Mouse (Mus musculus): ENCODE measurements around the gene Wdr27. TPM values are rescaled to one million over a fixed set of nuclear protein-coding genes. Genes with fewer than 3 reads are reported as not detected.
A peak's percentile ranks its signal among the peaks of the same experiment; 100 is the strongest.
"Not testable (repeated sequence)": the region's sequence is repeated elsewhere in the genome, so short reads cannot be mapped to it uniquely, and the experiment has no call there.

The Wdr27 gene
- polyA plus RNA-seq, 1 experiment: 5.1 TPM

DNA sequence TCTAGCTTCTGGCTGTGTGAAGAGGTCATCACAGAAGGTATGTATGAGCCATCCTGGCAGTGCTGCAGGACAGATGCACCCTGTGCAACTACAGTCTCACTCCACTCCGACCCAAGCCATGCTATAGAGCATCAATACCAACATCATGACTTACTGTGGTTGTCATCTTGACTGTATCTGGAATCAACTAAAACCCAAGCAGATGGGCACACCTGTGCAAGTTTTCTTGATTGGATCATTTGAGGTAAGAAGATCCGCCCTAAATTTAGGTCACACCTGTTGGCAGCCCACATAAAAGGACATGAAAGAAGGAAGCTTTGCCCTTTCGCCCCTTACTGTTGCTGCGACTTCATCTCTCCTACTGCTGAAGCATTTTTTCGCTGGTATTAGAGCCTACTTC, 33.6 kb downstream of the Wdr27 start:
- H3K36me3 ChIP-seq (ENCODE audit: control insufficient read depth, insufficient read depth, low read length): no peaks in the 10 kb centered on the region
- TF ChIP-seq CTCF (IDR thresholded peaks at IDR 0.05; ENCODE audit: borderline replicate concordance, control insufficient read depth, extremely low read depth, insufficient read depth, low read length, poor library complexity) (no peak), POLR2A (IDR thresholded peaks at IDR 0.05; ENCODE audit: control insufficient read depth, extremely low read depth, insufficient read depth, low read length, poor library complexity) (no peak)
- peak; percentile 69 for DNase-seq
- 0 out of 2 replicates have a peak overlapping the region, but pooled peaks have one; percentile 2 for H3K4me3 ChIP-seq (ENCODE audit: control insufficient read depth, insufficient read depth, low read length)
- 24% methylated on average over 5 of the region's 5 CpGs for WGBS
- no peaks in the 10 kb centered on the region for H3K27me3 ChIP-seq (ENCODE audit: control insufficient read depth, insufficient read depth, low read length)
- H3K4me1 ChIP-seq (replicated peaks; ENCODE audit: control insufficient read depth, insufficient read depth, low read length): peaks cover 52% of the 10 kb centered on the region
- H3K27ac ChIP-seq (ENCODE audit: control insufficient read depth, insufficient read depth, low read length): peak overlapping the region; percentile 97

DNA sequence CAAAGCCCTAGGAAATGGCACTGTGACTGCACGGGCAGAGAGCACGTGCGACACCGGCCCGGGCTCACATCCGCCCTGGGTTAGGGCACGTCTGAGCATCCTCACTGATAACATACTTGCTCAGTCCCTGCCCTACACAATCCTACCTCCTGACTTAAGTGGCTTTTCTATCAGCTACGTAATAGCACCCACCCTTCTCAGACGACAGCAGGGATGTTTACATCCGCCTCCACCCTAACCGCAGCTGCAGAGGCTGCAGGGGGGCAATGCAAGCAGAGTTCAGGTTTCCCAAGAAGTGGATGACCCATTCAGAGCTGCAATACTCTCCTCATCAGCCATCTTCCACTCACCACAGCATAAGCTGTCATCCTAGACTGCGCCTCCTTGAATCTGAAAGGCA, 35.8 kb downstream of the Wdr27 start:
- peaks cover 46% of the 10 kb centered on the region for H3K4me1 ChIP-seq (replicated peaks; ENCODE audit: control insufficient read depth, insufficient read depth, low read length)
- WGBS: 89% methylated on average over 12 of the region's 12 CpGs
- no peak for DNase-seq
- H3K27me3 ChIP-seq (ENCODE audit: control insufficient read depth, insufficient read depth, low read length): no peaks in the 10 kb centered on the region
- TF ChIP-seq CTCF (IDR thresholded peaks at IDR 0.05; ENCODE audit: borderline replicate concordance, control insufficient read depth, extremely low read depth, insufficient read depth, low read length, poor library complexity): no peak
- no peak overlapping the region for H3K4me3 ChIP-seq (ENCODE audit: control insufficient read depth, insufficient read depth, low read length)
- H3K27ac ChIP-seq (ENCODE audit: control insufficient read depth, insufficient read depth, low read length): peak overlapping the region; percentile 52
- H3K36me3 ChIP-seq (ENCODE audit: control insufficient read depth, insufficient read depth, low read length): no peaks in the 10 kb centered on the region

DNA sequence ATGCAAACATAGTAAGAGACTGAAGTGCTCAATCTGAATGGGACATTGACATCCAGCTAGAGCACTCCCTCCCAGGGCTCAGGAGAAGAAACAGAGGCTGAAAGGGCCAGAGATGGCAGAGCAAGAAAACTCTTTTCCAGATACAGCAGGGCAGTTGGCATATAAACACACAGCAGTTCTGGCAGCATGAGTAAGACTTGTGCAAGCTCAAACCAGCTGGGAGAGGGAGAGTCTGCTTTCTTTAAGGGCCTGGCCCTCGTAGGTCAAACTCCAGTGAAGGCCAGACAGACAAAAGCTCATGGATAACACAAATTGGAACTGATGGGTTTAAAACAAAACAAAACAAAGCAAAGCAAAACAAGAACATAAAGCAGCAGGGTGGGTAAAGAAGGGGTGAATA, 36.3 kb downstream of the Wdr27 start:
- TF ChIP-seq POLR2A (IDR thresholded peaks at IDR 0.05; ENCODE audit: control insufficient read depth, extremely low read depth, insufficient read depth, low read length, poor library complexity): no peak
- no peak for TF ChIP-seq CTCF (IDR thresholded peaks at IDR 0.05; ENCODE audit: borderline replicate concordance, control insufficient read depth, extremely low read depth, insufficient read depth, low read length, poor library complexity)
- no peaks in the 10 kb centered on the region for H3K36me3 ChIP-seq (ENCODE audit: control insufficient read depth, insufficient read depth, low read length)
- no peaks in the 10 kb centered on the region for H3K27me3 ChIP-seq (ENCODE audit: control insufficient read depth, insufficient read depth, low read length)
- peaks cover 46% of the 10 kb centered on the region for H3K4me1 ChIP-seq (replicated peaks; ENCODE audit: control insufficient read depth, insufficient read depth, low read length)
- H3K4me3 ChIP-seq (ENCODE audit: control insufficient read depth, insufficient read depth, low read length): no peak overlapping the region
- H3K27ac ChIP-seq (ENCODE audit: control insufficient read depth, insufficient read depth, low read length): peak overlapping the region; percentile 38; the same call in 1 of the 2 replicates
- DNase-seq: no peak
- 74% methylated on average over 1 of the region's 1 CpGs for WGBS

DNA sequence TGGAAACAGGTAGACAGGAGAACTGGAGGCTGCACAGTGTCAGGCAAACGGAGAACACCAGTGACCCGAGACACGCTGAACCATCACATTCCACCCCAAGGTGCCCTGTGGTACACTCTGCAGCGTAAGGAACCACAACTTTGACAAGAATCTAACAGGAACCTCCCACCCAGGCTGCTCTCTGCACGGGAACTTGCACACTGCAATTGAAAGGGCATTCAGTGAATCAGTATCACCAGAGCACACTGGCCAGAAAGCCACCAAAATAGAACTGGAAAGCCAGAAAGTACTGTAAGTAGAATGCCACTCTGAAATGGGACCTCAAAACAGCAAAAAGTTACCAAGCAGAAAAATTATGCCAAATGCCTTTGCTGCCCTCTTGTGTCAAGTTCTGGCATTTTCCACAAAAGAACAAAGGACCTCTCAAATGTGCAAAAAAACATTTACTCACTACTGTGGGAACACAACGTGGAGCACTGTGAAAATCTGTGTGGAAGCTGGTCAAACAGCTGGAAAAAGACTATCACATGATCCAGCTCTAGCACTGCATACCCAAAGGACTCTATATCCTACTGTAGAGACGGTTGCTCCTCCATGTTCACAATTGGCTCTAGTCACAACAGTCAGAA, 38.2 kb downstream of the Wdr27 start:
- Histone ChIP-seq H3K4me1 (replicated peaks; ENCODE audit: control insufficient read depth, insufficient read depth, low read length) (peaks cover 34% of the 10 kb centered on the region), H3K27me3 (ENCODE audit: control insufficient read depth, insufficient read depth, low read length) (no peaks in the 10 kb centered on the region), H3K36me3 (ENCODE audit: control insufficient read depth, insufficient read depth, low read length) (no peaks in the 10 kb centered on the region), H3K27ac (ENCODE audit: control insufficient read depth, insufficient read depth, low read length) (no peak overlapping the region), H3K4me3 (ENCODE audit: control insufficient read depth, insufficient read depth, low read length) (no peak overlapping the region)
- DNase-seq: peak; percentile 84
- TF ChIP-seq POLR2A (IDR thresholded peaks at IDR 0.05; ENCODE audit: control insufficient read depth, extremely low read depth, insufficient read depth, low read length, poor library complexity) (no peak), CTCF (IDR thresholded peaks at IDR 0.05; ENCODE audit: borderline replicate concordance, control insufficient read depth, extremely low read depth, insufficient read depth, low read length, poor library complexity) (no peak)
- WGBS: 34% methylated on average over 7 of the region's 7 CpGs

GRCm38 (mm10) chr17:14904206-14904605, 38.8 kb downstream of the Wdr27 start:
- H3K4me1 ChIP-seq (replicated peaks; ENCODE audit: control insufficient read depth, insufficient read depth, low read length): peaks cover 30% of the 10 kb centered on the region
- TF ChIP-seq CTCF (IDR thresholded peaks at IDR 0.05; ENCODE audit: borderline replicate concordance, control insufficient read depth, extremely low read depth, insufficient read depth, low read length, poor library complexity) (no peak), POLR2A (IDR thresholded peaks at IDR 0.05; ENCODE audit: control insufficient read depth, extremely low read depth, insufficient read depth, low read length, poor library complexity) (no peak)
- H3K27me3 ChIP-seq (ENCODE audit: control insufficient read depth, insufficient read depth, low read length): no peaks in the 10 kb centered on the region
- DNase-seq: no peak
- no peak overlapping the region for H3K4me3 ChIP-seq (ENCODE audit: control insufficient read depth, insufficient read depth, low read length)
- no peak overlapping the region for H3K27ac ChIP-seq (ENCODE audit: control insufficient read depth, insufficient read depth, low read length)
- no peaks in the 10 kb centered on the region for H3K36me3 ChIP-seq (ENCODE audit: control insufficient read depth, insufficient read depth, low read length)
- WGBS: 94% methylated on average over 6 of the region's 6 CpGs

GRCm38 (mm10) chr17:14903212-14903611, 39.7 kb downstream of the Wdr27 start:
- H3K27ac ChIP-seq (ENCODE audit: control insufficient read depth, insufficient read depth, low read length): no peak overlapping the region
- H3K4me3 ChIP-seq (ENCODE audit: control insufficient read depth, insufficient read depth, low read length): no peak overlapping the region
- WGBS: 91% methylated on average over 3 of the region's 3 CpGs
- no peaks in the 10 kb centered on the region for H3K36me3 ChIP-seq (ENCODE audit: control insufficient read depth, insufficient read depth, low read length)
- H3K4me1 ChIP-seq (replicated peaks; ENCODE audit: control insufficient read depth, insufficient read depth, low read length): peaks cover 21% of the 10 kb centered on the region
- DNase-seq: no peak
- TF ChIP-seq CTCF (IDR thresholded peaks at IDR 0.05; ENCODE audit: borderline replicate concordance, control insufficient read depth, extremely low read depth, insufficient read depth, low read length, poor library complexity) (no peak), POLR2A (IDR thresholded peaks at IDR 0.05; ENCODE audit: control insufficient read depth, extremely low read depth, insufficient read depth, low read length, poor library complexity) (no peak)
- H3K27me3 ChIP-seq (ENCODE audit: control insufficient read depth, insufficient read depth, low read length): no peaks in the 10 kb centered on the region

DNA sequence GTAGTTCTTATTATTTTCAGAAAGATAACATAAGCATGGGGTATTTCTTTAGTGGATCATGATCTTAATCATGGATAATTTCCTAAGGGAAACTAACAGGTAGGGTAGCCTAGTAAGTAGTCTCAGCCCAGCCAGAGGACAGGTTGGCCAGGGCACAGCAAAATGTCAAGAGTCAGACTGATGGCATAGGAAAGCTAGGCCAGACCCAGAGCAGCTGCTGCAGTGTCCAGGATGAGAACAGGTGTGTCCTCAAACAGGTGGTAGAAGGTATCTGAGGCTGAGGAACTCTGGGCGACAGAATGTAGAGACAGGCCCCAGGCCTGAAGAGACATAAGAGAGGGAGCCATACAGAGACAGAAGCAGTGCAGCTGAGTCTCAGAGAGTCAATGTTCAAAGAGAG, 44.0 kb downstream of the Wdr27 start:
- no peak overlapping the region for H3K4me3 ChIP-seq (ENCODE audit: control insufficient read depth, insufficient read depth, low read length)
- no peak for DNase-seq
- no peak for TF ChIP-seq CTCF (IDR thresholded peaks at IDR 0.05; ENCODE audit: borderline replicate concordance, control insufficient read depth, extremely low read depth, insufficient read depth, low read length, poor library complexity)
- TF ChIP-seq POLR2A (IDR thresholded peaks at IDR 0.05; ENCODE audit: control insufficient read depth, extremely low read depth, insufficient read depth, low read length, poor library complexity): no peak

DNA sequence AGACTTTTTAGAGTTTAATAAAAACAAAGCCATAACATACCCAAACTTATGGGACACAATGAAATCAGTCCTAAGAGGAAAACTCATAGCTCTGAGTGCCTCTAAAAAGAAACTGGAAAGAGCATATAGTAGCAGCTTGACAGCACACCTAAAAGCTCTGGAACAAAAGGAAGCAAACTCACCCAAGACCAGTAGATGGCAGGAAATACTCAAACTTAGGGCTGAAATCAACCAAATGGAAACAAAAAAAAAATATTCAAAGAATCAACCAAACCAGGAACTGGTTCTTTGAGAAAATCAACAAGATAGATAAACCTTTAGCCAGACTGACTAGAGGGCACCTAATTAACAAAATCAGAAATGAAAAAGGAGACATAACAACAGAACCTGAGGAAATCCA, 47.9 kb downstream of the Wdr27 start:
- DNase-seq; H3K4me3 ChIP-seq (ENCODE audit: control insufficient read depth, insufficient read depth, low read length): not testable (repeated sequence)

More for the DNA sequence above, 44.0 kb downstream of the Wdr27 start:
- Histone ChIP-seq H3K27me3 (ENCODE audit: control insufficient read depth, insufficient read depth, low read length) (no peaks in the 10 kb centered on the region), H3K27ac (ENCODE audit: control insufficient read depth, insufficient read depth, low read length) (no peak overlapping the region), H3K36me3 (ENCODE audit: control insufficient read depth, insufficient read depth, low read length) (no peaks in the 10 kb centered on the region), H3K4me1 (replicated peaks; ENCODE audit: control insufficient read depth, insufficient read depth, low read length) (no peaks in the 10 kb centered on the region)
- 80% methylated on average over 1 of the region's 1 CpGs for WGBS

More for the DNA sequence above, 47.9 kb downstream of the Wdr27 start:
- not testable (repeated sequence) for H3K27ac ChIP-seq (ENCODE audit: control insufficient read depth, insufficient read depth, low read length); H3K4me1 ChIP-seq (replicated peaks; ENCODE audit: control insufficient read depth, insufficient read depth, low read length); H3K36me3 ChIP-seq (ENCODE audit: control insufficient read depth, insufficient read depth, low read length); H3K27me3 ChIP-seq (ENCODE audit: control insufficient read depth, insufficient read depth, low read length)
